Mouse (Mus musculus): ENCODE data around the gene Lrrc28. TPM values are rescaled to one million over a fixed set of nuclear protein-coding genes. Genes with fewer than 3 reads are reported as not detected.

Gene Lrrc28
- total RNA-seq, 1 experiment from 2014 or later: 22.0 TPM

DNA sequence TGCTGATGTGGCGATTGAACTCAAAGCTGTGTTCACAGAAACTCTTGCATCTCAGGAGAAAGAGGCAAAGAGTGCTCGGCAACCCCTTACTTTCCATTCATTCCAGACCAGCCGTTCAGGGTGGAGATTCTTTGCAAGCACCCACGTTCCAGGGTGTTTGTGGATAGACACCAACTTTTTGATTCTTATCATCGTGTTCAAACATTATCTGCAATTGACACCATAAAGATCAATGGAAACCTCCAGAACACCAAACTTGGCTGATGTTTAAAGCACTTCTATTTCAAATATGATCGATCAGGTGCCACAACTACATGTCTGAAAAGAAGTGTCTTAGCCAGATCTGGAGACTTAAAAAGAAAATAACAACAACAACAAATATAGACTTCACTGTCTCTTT is 51.2 kb downstream of the Lrrc28 start:
- no peak for DNase-seq

DNA sequence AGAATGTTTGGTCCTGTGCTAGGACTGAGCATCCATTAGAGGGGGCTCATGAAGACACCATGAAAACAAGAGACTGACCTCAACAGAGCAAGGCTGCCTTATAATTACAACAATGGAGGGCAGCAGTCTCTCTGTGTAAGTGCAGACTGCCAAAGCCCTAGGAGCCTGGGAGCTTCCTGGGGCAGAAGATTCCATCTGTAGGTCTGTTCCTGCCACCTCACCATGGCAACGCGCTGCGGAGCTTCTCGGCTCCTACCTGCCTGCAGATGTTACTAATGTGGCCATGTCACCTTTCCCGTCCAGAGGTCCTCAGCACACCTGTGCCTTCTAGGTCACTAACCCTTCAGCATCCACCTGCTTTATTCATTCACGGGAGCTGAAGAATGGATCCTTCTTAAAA is 52.4 kb downstream of the Lrrc28 start:
- DNase-seq: no peak

DNA sequence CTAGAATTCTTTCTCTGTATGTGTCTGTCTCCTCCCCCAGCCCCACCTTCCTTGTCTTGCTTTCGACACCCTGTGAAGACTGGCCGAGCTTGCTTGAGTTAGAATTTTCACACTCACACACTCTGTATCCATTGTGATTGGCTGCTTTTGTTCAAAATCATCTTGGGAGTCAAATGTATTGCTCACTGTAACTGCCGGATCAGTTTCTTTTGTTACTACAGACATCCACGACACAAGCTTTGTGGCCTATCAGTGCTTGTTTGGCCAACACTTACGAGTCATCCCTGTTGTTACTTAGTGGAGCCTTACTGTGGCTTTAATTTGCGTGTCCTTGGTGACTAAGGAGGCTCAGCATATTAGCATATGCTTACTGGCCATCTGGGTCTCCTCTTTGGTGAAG is 56.3 kb downstream of the Lrrc28 start:
- DNase-seq: no peak

DNA sequence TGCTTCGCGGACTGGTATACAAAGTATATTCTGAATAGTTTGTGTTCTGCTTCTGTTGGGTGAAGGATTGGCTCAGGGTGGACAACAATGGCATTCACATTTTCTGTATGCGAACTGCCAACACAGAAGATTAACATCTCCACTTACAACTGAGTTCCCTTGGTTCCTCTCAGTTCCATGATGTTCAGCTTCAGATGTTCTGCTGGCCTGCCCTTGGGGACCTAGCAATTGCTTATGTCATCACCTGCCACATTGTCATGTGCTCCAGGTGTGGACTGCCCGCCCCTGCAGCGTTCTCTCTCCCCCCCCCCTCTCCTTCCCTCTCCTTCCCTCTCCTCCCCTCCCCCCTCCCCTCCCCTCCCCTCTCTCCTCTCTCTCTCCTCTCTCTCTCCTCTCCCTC is 58.6 kb downstream of the Lrrc28 start:
- DNase-seq: no peak

DNA sequence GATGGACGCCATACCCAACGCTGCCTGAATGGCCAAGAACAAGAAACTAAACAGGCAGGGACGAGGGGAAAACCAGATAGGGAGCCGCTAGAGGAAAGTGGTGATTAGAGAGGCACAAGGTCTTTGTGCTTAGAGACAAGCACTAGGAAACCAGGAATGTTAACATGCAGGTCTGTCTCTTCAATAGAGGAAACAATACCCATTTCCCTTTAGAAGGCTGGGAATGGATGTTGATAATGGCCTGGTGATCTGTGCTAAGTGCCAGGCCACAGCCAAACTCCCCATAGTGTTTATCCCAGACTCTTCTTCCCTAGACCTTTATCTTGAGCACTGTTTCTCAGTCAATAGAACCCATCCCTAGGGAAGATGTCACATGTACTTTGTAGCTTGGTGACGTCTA is 61.2 kb downstream of the Lrrc28 start:
- no peak for DNase-seq

DNA sequence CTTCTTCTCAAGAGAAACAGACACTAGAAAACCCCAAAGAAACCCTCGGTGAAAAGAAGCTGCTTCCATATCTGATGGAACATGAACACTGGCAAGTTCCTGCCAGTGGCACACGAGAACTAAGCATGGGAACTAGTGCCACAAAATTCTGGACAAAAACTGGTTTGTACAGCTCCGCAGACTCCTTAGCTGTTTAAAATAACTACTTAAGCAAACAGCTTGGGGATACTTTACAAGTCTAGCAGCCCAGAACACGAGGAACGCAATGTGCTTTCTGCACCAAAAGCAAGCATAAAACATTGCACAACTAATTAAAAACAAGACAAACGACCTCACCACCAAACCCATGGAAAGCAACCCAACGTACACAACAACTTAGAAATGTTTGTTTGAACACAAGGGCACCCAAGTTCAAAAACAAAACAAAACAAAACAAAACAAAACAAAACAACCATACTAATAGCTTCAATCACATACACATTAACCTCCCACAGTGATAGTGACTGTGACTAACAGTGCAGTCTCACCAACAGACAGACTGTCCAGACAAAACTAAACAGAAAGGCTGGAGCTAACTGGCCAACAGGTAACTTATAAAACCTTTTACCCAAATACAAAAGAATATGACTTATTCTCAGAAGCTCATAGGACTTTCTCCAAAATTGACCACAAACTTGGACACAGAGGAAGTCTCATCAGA is 66.1 kb downstream of the Lrrc28 start:
- no peak for DNase-seq

DNA sequence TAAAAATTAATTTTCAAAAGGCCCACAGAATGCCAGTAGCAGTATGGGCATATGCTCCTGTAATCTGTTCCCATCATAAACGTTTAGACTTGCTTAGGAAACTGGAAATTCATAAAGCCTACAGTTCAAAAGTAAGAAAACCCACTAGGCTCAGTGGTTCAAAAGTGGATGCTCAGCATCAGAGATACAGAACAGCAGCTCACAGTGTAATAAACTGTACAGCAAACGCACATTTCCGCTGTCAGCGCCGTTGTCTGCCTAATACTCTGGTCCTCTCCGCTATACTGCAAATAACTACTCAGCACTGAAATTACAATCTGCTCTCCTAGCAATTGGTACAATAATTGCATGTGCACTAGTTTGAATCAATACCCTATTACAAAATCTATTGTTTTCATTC is 67.0 kb downstream of the Lrrc28 start:
- no peak for DNase-seq

DNA sequence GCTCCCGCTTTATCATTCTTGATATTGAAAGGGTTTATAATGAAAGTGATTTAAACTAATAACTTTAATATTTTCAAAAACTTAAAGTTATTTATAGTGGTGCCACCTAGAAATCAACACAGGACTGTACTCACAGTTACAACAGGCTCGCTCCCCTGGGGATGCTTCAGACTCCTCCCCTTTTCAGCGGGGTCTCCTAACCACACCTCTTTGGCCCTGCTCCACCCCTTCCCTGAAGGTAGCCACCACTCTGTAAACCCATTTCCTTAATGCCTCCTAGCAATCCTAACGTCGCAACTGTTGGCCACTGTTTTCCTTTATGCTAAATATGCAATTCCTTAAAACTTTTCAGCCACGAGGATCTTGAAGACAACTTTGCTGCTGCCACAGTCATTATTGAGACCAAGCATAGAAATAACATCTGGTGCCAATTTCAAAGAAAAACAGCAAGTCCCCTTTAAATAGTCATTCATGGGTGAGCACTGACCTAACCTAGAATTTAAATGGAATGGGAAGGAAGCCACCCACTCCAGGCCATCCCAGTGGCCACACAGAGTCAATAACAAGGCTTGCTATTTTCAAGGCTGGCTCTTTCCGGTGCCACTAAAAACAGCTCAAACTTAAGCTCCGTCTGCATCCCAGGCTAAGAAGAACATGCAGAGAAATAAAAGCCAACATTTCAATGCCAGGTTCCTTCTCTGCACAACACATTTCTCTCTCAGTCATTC is 78.4 kb downstream of the Lrrc28 start:
- DNase-seq: no peak

DNA sequence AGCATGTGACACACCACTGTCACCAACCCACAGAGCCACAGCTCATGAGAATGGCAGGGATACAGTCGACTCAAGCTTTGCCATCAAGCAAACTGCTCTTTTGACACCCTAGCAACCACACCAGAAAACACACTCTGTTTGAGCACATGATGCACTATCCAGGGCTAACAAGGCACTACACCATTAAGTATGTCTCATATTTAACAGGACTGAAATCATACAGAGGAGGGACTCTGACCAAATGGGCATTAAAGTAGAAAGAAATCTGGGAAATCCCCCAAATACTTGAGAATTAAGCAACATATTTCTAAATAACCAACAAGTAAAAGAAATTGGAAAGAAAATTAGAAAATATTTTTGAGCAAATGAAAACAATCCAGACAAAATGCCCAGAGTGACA is 79.9 kb downstream of the Lrrc28 start:
- no peak for DNase-seq

DNA sequence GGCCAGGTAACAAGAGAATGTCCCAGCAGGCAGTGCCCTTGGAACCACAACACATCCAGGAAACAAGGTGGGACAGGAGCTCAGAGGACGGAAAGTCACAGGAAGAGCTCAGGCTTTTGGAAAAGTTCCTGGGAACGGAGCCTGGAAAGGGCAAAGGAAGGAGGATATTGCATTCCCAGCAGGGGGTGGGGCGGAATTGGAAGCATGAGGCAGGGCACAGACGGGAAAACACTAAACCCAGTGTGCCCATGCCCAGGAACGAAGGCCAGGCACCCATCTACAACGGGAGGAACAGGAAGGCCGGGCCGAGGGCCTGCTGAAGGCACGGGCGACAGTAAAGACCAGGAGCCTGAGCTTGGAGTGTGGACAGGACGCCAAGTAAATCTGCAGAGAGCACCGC is 82.9 kb downstream of the Lrrc28 start:
- peak; percentile 57 for DNase-seq

DNA sequence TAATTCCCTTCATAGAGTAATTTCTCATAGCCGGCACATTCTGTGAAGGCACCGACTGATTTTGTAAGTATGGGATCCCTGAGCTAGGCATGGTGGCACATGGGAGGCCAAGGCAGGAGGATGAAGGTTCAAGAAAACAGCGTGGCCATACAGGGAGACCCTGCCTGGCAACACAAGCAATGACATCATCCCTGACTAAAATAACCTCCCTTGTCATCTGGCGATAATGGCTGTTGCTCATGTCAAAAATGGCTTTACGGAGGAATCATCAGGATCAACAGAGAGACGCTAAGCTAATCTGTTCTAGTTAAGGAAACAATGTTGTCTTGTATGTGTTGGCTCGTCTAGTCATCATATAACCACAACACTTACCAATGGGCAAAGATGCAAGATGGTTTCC is 85.6 kb downstream of the Lrrc28 start:
- no peak for DNase-seq

DNA sequence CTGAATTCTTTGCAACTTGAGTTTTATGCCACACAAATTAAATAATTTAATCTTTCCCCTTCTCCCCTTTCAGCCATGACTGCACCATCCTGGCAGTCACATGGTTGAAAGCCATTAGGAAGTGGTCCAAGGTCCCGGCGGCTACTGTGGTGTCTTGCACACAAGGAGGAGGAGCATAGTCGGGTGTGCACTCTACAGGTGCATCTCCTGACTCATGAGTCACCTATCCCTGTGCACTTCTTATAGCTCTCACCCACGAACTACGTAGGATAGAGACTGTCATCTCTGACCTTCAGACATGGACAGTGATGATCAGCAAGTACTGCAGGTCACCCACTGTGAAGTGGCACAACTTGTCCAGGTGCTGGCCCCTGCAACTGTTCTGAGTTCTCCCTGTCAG is 86.8 kb downstream of the Lrrc28 start:
- no peak for DNase-seq

DNA sequence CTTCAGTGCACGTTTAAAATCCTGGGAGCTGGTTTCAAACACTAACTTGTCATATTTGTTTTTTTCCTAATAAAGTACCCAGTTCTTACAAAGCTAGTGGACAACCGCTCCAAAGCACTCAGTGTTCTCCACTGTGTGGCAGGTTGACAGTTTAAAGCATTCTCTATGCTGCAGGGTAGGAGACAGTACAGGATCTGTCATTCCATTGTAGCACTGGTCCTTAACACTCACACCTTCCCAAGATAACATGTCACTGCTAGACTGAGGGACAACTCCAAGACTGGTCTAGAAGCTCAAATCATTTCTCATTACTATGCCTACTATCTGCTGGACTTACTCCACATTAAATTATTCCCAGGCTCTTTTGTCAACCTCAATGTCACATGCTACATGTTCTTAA is 90.2 kb downstream of the Lrrc28 start:
- DNase-seq: no peak

DNA sequence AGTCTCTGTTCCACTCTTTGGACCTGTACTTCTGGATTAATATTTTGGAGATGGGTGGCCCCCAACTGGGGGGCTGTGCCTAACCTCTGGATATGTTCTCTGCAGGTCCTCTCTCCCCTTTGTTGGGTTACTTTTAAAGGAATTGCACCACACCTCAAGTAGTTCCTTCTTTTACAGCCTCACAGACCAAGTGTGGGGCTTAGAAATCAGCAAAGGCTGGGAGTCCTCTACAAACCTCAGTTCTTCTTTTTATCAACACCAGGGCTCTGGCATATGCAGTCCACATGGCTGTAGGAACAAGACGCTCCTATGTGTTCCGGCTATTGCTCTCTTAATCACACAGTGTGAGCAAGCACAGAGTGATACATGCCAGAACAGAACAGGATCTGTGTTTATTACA is 93.8 kb downstream of the Lrrc28 start:
- no peak for DNase-seq

DNA sequence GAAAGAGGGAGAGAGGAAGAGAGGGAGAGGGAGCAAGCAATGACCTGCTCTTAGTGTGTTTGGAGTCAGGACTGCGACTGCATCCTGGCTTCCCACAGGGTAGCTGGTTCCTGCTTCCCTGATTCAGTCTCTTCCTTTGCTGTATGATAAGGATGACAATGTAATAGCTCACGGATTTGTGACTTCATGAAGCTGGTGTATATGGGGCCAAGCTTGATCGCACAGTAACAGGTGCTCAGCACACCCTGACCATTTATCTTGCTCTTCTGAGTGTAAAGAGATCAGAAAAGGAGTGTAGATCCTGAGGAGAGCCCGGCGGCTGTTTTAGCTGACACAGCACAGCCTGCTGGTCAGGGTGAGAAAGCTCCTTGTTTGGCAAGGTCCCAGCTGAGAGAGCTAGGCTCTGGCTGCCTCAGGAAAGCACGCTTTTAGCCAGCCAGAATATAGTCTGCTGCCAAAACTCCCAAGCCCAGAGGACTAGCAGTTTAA is 96.0 kb downstream of the Lrrc28 start:
- DNase-seq: peak; percentile 79

DNA sequence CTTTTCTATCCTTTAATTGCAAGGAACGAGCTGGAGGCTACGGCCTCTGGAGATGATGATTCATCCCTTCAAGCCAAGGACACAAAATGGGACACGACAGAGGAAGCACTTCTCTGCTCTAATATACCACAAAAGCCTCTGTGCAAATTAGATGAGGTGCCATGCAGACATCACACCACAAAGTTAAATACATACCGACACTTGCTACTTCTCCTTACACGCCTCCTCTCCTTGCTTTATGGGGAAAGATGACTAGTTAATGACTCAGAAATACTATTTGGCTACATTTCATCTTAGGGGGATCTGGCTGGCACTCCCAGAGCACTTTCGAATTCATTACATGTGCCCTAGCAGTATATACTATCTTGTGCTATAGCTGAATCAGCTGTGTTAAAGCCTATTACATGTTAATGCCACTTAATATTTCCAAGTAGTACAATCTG is 96.4 kb downstream of the Lrrc28 start:
- DNase-seq: no peak

DNA sequence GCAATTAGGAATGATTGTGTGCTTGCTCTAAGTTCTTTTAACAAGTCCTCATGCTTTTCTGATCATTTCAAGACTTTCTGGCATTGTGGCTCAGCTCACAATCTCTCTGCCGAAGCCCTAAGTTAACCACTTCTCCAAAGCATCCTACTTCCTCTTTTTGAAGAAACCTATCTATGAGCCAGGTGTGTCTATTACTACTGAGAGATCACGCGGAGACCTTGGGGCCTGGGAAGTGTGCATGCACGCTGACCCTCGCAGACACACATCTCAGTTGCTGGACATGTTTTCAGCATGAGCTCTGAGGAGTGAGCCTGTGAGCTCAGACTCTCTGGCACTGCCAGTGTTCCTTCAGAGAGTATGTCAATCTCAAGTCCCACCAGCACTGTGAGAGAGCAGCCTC is 98.8 kb downstream of the Lrrc28 start:
- DNase-seq: no peak

DNA sequence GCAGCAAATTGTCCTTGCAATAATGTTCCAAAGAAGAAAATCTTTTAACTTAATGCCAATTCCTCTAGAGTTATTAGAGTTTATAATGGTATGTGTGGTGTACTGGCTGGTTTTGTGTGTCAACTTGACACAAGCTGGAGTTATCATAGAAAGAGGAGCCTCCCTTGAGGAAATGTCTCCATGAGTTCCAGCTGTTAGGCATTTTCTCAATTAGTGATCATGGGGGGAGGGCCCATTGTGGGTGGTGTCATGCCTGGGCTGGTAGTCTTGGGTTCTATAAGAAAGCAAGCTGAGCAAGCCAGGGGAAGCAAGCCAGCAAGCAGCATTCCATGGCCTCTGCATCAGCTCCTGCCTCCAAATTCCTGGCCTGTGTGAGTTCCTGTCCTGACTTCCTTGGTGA is 100.5 kb downstream of the Lrrc28 start:
- no peak for DNase-seq

DNA sequence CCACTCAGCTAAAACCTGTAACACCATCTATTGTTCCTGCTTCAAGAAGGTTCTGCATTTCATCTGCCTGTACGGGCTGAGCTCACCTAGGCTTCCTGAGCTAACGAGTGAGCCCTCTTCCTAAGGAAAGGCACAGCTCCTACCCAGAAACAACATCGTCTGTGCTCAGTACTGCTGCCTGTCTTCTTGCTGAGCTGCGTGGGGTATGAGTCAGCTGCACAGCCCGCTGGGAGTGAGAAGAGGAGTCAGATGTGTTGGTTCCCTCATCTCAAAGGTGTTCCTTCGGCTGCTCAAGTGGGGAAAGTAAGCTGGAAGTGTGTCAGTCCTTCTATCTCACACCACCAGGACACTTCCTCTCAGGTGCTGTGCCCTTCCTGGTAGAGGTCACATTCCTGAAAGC is 101.4 kb downstream of the Lrrc28 start:
- DNase-seq: no peak

DNA sequence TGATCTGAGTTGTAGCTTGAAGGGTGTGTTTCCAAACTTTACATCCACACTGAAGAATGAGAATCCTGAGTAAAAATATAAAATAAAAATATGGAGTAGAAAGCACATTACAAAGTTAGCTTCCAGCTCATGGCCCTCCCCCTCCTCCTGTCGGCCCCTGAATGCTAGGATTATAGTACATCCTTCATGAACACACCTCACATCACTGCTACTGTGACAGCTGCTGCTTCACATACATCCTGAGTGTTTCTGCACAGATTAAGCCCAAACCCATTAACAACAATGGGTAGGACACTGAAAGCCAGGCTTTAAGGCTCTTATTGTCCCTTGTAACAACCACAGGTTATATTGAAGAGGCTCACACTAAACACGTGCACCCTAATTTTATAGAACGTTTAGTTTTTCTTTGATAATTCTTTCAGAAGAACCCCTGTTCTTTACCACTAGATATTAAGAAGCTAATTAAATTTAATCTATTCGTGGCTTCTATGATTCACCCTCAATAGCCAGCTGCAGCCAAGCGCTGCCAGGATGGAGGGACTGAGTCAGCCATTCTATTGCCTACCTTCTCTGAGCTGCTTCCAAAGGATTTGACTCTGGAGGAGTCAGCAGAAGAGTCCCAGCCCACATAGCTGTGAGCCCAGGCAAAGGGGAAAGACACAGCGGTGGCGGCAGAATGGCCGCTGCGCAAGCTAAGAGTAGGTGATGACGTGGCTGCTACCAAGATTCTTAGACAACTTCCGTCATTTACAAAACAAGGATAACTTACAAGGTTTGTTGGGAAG is 108.3 kb downstream of the Lrrc28 start:
- peak; percentile 46 for DNase-seq

DNA sequence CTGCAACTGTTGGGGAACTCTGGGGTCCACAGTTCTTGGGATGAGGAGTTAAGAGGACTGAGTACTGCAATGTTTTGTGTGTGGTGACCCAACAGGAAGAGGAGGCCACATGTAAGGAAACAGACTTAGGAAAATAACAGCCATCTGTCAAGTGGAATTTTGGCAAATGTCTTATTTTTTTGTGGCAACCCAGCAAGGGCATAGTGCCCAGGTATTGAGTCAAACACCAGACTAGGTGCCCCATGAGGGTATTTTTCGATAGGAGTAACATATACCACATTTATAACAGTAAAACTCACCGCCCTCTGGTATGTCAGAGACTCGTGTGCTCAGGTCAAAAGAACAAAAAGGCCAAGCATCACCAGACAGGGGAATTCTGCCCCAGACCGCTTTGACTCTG is 109.1 kb downstream of the Lrrc28 start:
- DNase-seq: no peak

DNA sequence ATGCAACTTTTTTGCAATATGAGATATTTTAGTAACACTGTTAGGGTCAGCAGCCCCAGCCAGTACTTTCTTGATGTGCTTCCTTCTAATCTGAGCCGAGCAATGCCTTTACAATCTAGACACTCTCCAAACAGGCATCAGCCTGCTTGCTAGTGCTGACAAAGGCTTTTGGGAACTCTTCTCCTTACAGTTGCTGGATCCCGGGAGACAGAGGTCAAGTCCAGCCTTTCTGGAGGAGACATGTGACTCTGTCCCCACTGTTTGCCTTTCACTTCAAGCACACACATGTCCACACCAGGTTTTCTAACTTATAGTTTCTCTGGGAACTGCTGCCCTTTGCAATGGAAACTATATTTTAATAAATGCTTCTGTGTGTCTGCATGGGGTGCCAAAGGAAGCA is 114.1 kb downstream of the Lrrc28 start:
- no peak for DNase-seq

DNA sequence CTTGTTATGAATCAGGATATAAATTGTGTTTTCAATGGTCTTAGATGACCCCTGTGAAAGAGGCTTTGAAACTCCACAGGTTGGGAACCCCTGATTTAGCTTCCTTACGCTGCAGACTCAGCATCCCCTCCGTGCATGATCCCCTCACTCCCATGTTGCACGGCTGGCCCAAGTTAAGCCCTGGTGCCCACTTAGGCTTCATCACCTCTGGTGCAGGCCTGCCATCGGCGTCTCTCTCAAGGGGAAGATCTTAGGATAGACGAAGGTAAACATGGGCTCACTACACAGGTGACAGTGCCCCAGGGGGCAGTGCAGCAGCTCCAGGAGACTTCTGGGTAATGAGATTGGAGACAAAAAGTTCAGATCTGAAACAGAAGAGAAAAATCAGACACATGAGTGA is 115.7 kb downstream of the Lrrc28 start:
- no peak for DNase-seq

Measured in adrenal gland, postnatal 25 days (tissue).